Mouse (Mus musculus) lung, postnatal 0 days (tissue): ENCODE data around the gene Snx9.

ENCODE experiments used
- CTCF ChIP-seq: IDR thresholded peaks from 2 replicates; pipeline ENCODE4 v1.5.1; 2016; ENCODE audit warnings: antibody characterized with exemption, mild to moderate bottlenecking
- EP300 ChIP-seq: IDR thresholded peaks from 2 replicates; pipeline ENCODE4 v1.6.1; 2016; ENCODE audit warnings: antibody characterized with exemption, mild to moderate bottlenecking, control low read depth

- TF ChIP-seq CTCF (no peak), EP300 (no peak)
Measured at GRCm38 (mm10) chr17:5797124-5797760, 43.9 kb upstream of the Snx9 start.
